Mouse (Mus musculus) activated CD4-positive, CD25-positive, alpha-beta regulatory T cell (primary cell): ENCODE data around the gene Cpne6. TPM values are rescaled to one million over a fixed set of nuclear protein-coding genes. Genes with fewer than 3 reads are reported as not detected.

Experiments used
- polyA plus RNA-seq, 2 experiments: library from polyadenylated mRNA; unstranded; fragments of 100-300 nt; shearing (Covaris generic); gene quantifications; one replicate each; pipeline ENCODE4 v1.2.1; 2017

Cpne6 gene
- polyA plus RNA-seq, result under 1 TPM in 1 of 2 experiments, not detected in 1; 0.75 TPM

DNA sequence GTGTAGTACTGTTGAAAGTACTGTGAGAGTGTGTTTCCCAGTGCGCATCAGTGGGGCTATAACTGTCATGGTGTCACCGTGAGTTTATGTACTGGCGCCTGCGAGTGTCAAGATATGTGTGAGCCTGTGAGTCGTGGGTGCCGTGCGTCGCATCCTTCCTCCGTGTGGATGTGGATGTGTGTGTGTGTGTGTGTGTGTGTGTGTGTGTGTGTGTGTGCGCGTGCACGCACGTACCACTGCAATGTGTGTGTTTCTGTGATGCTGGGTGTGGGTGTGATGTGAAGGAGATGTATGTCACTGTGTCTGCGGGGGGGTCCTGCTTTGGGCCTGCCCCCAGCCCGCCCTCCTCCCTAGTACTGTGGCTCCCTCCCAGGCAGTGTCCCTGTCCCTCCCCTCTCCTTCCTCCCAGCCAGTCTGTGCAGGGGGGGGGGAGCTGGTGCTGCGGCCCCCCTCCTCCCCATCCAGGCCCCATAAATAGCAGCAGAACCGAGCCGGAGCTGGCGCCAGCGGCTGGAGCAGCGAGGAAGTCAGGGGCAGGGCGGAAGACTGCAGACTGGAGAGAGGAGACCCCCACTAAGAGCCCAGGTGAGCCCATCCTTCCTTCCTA, at the start of gene Cpne6:
Gene Cpne6, plus strand, starts transcription at position 321 of the 607 bp plus-strand sequence.

DNA sequence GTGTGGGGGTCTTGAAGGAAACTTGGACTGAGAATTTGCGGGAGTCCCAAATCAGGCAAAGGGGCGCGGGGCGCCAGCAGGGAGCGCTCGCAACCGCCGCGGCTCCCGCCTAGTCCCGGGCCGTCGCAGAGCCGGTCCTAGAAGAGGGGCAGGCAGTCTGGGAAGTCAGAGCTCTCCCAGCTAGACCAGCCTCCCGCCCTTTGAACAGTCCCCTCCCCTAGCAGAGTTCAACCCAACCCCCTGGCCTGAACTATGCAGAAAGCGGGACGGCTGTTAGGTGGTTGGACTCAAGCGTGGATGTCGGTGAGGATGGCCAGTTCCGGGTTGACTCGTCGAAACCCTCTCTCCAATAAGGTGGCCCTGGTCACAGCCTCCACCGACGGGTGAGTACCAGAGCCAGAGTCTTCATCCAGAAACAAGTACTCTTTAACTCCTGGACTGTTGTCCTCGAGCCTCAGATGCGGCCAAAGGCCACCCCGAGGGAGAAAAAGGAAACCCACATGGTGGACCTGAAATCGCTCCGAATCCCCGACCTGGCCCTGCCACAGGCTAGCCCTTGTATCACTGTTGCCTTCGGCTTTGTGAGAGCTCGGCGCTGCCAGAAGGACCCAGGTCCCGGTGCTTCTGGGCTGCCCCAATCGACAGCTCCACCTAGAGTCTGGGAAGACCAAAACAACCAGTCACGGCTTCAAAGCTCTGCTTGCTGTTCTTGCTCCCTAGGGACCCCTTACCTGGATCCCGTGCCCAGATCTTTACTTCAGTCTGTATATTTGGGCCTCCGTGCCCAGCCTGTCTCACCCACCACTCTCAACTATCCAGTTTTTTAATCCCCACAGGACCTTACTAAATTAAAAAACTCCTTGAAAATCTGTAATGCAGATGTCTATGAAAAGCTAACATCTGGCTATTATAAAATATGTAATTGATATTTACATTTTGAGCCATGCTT, 31.3 kb upstream of the Cpne6 start, which contains the start of gene Dhrs4:
Gene Dhrs4, plus strand, starts transcription at position 108 of the 949 bp plus-strand sequence.

GRCm38 (mm10) chr14:55490361-55491201, 19.7 kb upstream of the Cpne6 start, which contains the start of gene Carmil3:
Gene Carmil3, plus strand, starts transcription at chr14:55490651.

GRCm38 (mm10) chr14:55524785-55525184, 14.5 kb downstream of the Cpne6 start, which contains the start of gene Nrl:
Gene Nrl, minus strand, starts transcription at chr14:55524981.

DNA sequence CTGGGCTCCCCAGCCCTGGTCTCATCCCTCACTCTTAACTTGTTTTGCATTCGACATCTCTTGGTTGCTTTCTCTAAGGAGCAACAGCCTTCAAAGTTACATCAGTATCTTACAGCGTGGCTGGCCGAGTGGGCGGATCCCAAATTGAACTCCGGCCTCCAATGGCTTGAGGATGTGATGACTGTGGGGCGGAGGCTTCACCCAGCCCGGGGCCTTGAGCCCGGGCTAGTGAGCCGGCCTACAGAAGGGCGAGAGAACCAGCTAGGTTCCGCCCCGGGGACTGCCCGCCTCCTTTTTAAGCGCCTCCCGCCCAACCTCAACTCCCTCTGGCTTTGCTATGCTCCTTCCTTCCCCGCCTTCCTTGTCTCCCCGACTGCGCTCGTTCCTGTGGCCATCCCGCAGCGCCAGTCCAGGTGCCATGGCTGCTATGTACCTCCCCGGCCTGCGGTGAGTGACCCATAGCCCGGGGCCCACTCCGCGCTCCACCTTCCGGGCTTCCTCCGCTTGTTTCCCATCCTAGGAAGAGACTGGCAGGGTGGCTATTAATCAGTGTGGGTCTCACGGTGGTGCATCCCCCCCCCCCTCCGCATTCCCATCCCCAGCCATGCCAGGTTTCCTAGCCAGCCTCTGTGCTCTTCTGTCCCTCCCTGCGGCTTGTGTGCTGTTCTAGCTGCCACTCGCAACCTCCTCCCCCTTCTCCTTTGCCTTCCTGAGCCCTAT, 30.0 kb downstream of the Cpne6 start, which contains the start of gene Pck2:
Gene Pck2, plus strand, starts transcription at position 200 of the 720 bp plus-strand sequence.

DNA sequence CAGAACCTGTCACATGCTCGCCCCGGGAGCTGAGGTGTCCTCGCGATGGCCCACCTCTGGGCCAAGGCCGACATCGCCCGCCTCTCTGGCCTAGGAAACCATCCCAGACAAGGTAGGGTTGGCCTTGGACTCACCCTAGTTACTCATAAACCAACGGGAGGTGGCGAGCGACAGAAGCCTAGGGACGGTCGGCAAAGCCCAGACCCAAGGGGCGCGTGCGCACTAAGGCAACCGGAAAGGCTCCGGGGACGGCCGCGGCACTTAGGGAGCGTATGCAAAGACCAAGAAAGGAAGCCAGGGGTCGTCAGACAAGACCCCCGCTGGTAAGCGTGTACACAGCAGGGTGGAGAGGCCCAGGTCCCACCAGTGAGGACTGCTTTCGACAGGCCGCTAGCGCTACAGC, 49.6 kb downstream of the Cpne6 start, which contains the start of gene Dcaf11:
Gene Dcaf11, plus strand, starts transcription at position 208 of the 403 bp plus-strand sequence.

DNA sequence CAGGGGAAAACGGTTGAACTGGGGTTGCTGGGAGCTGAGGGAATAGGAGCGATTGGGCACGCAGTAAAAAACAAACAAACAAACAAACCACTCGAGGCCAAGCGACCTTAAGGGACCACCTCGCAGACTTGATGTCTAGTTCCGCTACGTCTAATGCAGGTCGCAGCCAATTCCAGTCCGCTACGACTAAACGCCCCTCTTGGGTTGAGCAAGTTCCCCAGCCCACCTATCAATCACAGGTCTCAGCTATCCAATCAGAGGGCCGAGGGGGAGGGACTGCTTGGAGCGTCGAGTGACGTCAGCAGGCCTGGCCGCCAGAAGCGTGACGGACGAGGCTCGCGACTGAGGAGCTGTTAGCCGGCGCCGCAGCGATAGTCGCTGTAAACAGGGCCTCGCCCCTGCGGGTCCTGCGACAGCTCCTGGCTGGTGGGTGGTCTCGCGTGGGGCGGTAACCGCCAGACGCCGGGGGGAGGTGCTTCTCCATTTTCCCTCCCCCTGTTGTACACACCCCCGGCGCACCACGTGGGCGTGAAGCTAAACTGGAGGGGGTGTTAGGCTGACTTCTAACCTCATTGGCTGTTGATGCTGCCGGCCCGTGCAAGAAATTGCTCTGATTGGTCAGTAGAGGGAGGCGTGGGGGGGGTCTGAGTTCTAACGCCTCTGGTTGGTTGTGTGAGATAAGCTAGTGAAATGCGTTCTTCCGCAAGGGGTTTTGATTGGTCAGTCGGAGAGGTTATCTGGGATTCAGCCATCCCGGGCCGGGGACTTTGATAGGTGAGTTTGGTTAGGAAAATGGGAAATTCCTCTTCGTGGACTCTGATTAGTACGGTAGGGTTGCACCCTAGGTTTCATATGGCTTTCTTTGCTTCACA, 50.2 kb downstream of the Cpne6 start, which contains the start of gene A730061H03Rik:
Gene A730061H03Rik, minus strand, starts transcription at position 205 of the 872 bp plus-strand sequence.

Other genes starting within 250 kb of the Cpne6 start
- 10 to 100 TPM; 46.9 to 50.3 TPM for gene Dhrs4, start 31.7 kb upstream of the Cpne6 start, polyA plus RNA-seq
- 1 to 10 TPM in 1 of 2 experiments, under 1 TPM in 1; 0.97 to 1.0 TPM for gene Carmil3, start 19.8 kb upstream of the Cpne6 start, polyA plus RNA-seq
- gene Nrl, start 14.5 kb downstream of the Cpne6 start, polyA plus RNA-seq, result under 1 TPM; 0.11 to 0.16 TPM
- gene Pck2, start 29.8 kb downstream of the Cpne6 start, polyA plus RNA-seq, result 10 to 100 TPM in 1 of 2 experiments, 1 to 10 TPM in 1; 9.6 to 27.7 TPM
- 100 to 1,000 TPM; 127 to 137 TPM for gene Dcaf11, start 49.6 kb downstream of the Cpne6 start, polyA plus RNA-seq
- 1 to 10 TPM; 2.3 to 5.0 TPM for gene A730061H03Rik, start 50.0 kb downstream of the Cpne6 start, polyA plus RNA-seq
- gene Fitm1, start 65.2 kb downstream of the Cpne6 start, polyA plus RNA-seq, result not detected
- gene Psme1, start 67.7 kb downstream of the Cpne6 start, polyA plus RNA-seq, result 1,000 to 10,000 TPM; 1,262 to 1,326 TPM
- 10 to 100 TPM; 29.1 to 38.6 TPM for gene Emc9, start 74.9 kb downstream of the Cpne6 start, polyA plus RNA-seq
- 1,000 to 10,000 TPM; 1,039 to 1,128 TPM for gene Psme2, start 80.7 kb downstream of the Cpne6 start, polyA plus RNA-seq
- gene Rnf31, start 81.3 kb downstream of the Cpne6 start, polyA plus RNA-seq, result 10 to 100 TPM; 30.5 to 62.2 TPM
- gene Irf9, start 93.1 kb downstream of the Cpne6 start, polyA plus RNA-seq, result 100 to 1,000 TPM; 169 to 197 TPM
- 1 to 10 TPM; 2.8 to 5.6 TPM for gene Rec8, start 107.6 kb downstream of the Cpne6 start, polyA plus RNA-seq
- 10 to 100 TPM; 31.1 to 45.2 TPM for gene Ipo4, start 125.5 kb downstream of the Cpne6 start, polyA plus RNA-seq
- 1 to 10 TPM; 1.6 to 2.2 TPM for gene Gm49378, start 127.5 kb downstream of the Cpne6 start, polyA plus RNA-seq
- 10 to 100 TPM; 64.4 to 75.6 TPM for gene Tm9sf1, start 133.4 kb downstream of the Cpne6 start, polyA plus RNA-seq
- gene Tssk4, start 139.7 kb downstream of the Cpne6 start, polyA plus RNA-seq, result 1 to 10 TPM; 1.3 to 1.6 TPM
- 100 to 1,000 TPM; 101 to 105 TPM for gene Mdp1, start 150.1 kb downstream of the Cpne6 start, polyA plus RNA-seq
- 10 to 100 TPM; 34.4 to 55.8 TPM for gene Gmpr2, start 161.5 kb downstream of the Cpne6 start, polyA plus RNA-seq
- 100 to 1,000 TPM; 479 to 482 TPM for gene Nedd8, start 161.7 kb downstream of the Cpne6 start, polyA plus RNA-seq
- 10 to 100 TPM; 50.8 to 60.2 TPM for gene Tinf2, start 171.4 kb downstream of the Cpne6 start, polyA plus RNA-seq
- under 1 TPM; 0.32 to 0.81 TPM for gene Tgm1, start 203.5 kb downstream of the Cpne6 start, polyA plus RNA-seq
- gene Rabggta, start 211.8 kb downstream of the Cpne6 start, polyA plus RNA-seq, result 10 to 100 TPM; 57.8 to 79.6 TPM
- 10 to 100 TPM; 39.5 to 63.1 TPM for gene Dhrs1, start 235.2 kb downstream of the Cpne6 start, polyA plus RNA-seq
- 10 to 100 TPM; 38.9 to 45.7 TPM for gene Nop9, start 235.2 kb downstream of the Cpne6 start, polyA plus RNA-seq
- not detected for gene Cideb, start 248.0 kb downstream of the Cpne6 start, polyA plus RNA-seq